Mouse (Mus musculus) left cerebral cortex, adult 9 months (tissue): ENCODE data around the gene Fbll1.

Experiments
- DNase-seq, 2 experiments: peaks; one replicate each; pipeline ENCODE4 v3.0.0; 2022; ENCODE audit warnings: low spot score in 2 of 2

The Fbll1 gene

GRCm38 (mm10) chr11:35783038-35783437 is 15.6 kb downstream of the Fbll1 start:
- DNase-seq = no peak

- no peak for DNase-seq
Observed at GRCm38 (mm10) chr11:35782444-35782843, 16.2 kb downstream of the Fbll1 start.

- no peak for DNase-seq
Observed at GRCm38 (mm10) chr11:35780336-35780735, 18.3 kb downstream of the Fbll1 start.

GRCm38 (mm10) chr11:35776452-35776851 is 22.2 kb downstream of the Fbll1 start:
- DNase-seq = no peak

GRCm38 (mm10) chr11:35775606-35776005 is 23.1 kb downstream of the Fbll1 start:
- DNase-seq = no peak

- DNase-seq = no peak
Observed at GRCm38 (mm10) chr11:35770741-35771504, 27.8 kb downstream of the Fbll1 start.

GRCm38 (mm10) chr11:35769746-35770437 is 28.8 kb downstream of the Fbll1 start:
- peak; percentile 33 to 60 for DNase-seq

- DNase-seq = peak; percentile 99
Observed at GRCm38 (mm10) chr11:35769188-35769745, 29.4 kb downstream of the Fbll1 start, which contains the start of gene Pank3. Gene Pank3 (plus strand): TSS chr11:35769484.

- no peak for DNase-seq
Observed at GRCm38 (mm10) chr11:35766845-35767244, 31.8 kb downstream of the Fbll1 start.

- no peak for DNase-seq
Observed at GRCm38 (mm10) chr11:35760627-35761003, 38.1 kb downstream of the Fbll1 start.

- no peak for DNase-seq
Observed at GRCm38 (mm10) chr11:35760001-35760626, 38.6 kb downstream of the Fbll1 start.

GRCm38 (mm10) chr11:35756411-35757303 is 42.0 kb downstream of the Fbll1 start:
- DNase-seq = no peak

GRCm38 (mm10) chr11:35755546-35755945 is 43.1 kb downstream of the Fbll1 start:
- DNase-seq = no peak

- DNase-seq = no peak
Observed at GRCm38 (mm10) chr11:35754906-35755418, 43.7 kb downstream of the Fbll1 start.

GRCm38 (mm10) chr11:35750578-35750977 is 48.1 kb downstream of the Fbll1 start:
- DNase-seq = no peak
